Mouse (Mus musculus) embryonic fibroblast, embryonic 13.5 days (primary cell): Measurements from ENCODE around the gene Tbca. TPM values are rescaled to one million over a fixed set of nuclear protein-coding genes. Genes with fewer than 3 reads are reported as not detected.

ENCODE experiments used
- H3K27ac ChIP-seq: 2 replicates; pipeline ENCODE4 v1.5.1; 2012; ENCODE audit warnings: low read length, control low read depth, inconsistent platforms; ENCODE audit not compliant: insufficient read depth
- H3K4me1 ChIP-seq: 2 replicates; pipeline ENCODE4 v1.6.1; 2011; ENCODE audit warnings: low read length; ENCODE audit not compliant: control insufficient read depth, insufficient read depth
- H3K4me3 ChIP-seq: 2 replicates; pipeline ENCODE4 v1.5.1; 2011; ENCODE audit warnings: mild to moderate bottlenecking, control low read depth, low read length; ENCODE audit not compliant: insufficient read depth
- CTCF ChIP-seq: IDR thresholded peaks from 2 replicates; pipeline ENCODE4 v1.5.1; 2011; ENCODE audit warnings: mild to moderate bottlenecking, control low read depth, low read length, moderate library complexity, borderline replicate concordance; ENCODE audit not compliant: insufficient read depth
- POLR2A ChIP-seq: IDR thresholded peaks from 2 replicates; pipeline ENCODE4 v1.6.1; 2011; ENCODE audit warnings: low read depth, mild to moderate bottlenecking, control low read depth, low read length, moderate library complexity
- polyA plus RNA-seq: library from polyadenylated mRNA; stranded (reverse); fragments of >200 nt; gene quantifications from 2 replicates; pipeline ENCODE4 v1.2.4, GENCODE M21; 2011; ENCODE audit warnings: low read depth; ENCODE audit not compliant: missing spikeins, insufficient read length

Tbca gene
- polyA plus RNA-seq, 1 experiment: 236 TPM

DNA sequence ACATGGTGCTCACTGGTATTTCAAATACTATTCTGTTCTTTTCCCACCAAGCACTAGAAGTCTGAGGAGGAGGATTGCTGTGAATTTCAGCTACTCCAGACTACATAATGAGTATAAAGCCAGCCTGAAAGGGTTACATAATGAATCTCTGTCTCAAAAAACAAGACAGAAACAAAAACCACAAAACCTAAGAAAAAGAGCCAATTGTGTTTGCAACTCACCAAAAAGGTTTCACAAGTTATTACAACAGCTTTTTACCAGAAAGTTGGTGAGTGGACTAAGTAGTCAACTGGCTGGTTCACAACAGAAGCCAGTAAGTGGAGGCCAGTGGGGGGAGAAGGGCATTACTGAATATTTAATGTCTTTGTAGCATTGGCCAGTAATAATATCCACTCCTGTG is 19.9 kb downstream of the Tbca start:
- TF ChIP-seq POLR2A (no peak), CTCF (no peak)
- H3K4me1 ChIP-seq: no peaks in the 10 kb centered on the region; the same call in 1 of the 2 replicates
- no peak overlapping the region for H3K27ac ChIP-seq
- H3K4me3 ChIP-seq: no peak overlapping the region

DNA sequence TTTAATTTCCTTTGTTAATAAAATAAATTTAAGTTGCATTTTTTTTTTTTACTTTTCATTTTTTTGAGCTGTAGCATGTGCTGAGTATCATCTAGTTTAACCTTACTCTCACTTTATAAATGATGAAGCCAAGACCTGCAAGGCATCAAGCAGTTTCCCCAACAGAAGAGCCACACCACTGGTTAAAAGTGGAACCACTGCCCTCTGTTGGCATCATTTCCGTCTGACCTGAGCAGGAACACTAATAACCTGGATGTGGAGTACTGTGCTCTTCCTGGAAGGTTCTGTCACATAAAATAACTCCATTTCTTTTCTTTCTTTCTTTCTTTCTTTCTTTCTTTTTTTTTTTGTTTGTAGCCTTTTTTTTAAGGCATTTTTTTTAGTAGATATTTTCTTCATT is 21.0 kb downstream of the Tbca start:
- TF ChIP-seq POLR2A (no peak), CTCF (no peak)
- Histone ChIP-seq H3K27ac (no peak overlapping the region), H3K4me3 (no peak overlapping the region)

DNA sequence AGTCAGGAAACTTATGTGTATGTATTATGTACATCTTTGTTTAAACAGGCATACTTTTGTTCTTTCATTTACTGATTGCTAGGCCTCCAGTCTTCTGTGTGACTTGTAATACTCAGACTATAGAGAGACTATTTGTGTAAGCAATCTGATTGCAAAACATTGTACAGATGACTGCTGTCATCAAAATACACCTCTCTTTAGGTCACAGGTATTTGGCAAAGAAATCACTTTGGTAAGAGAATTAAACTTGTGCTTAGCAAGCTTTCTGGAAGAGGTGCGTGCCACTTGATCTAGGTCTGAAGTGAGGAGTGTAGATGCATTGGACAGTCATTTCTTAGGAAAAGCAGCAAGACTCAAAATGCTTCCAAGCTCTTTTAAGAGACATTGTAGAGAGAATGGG is 22.7 kb downstream of the Tbca start:
- no peak overlapping the region for H3K4me3 ChIP-seq
- TF ChIP-seq CTCF (no peak), POLR2A (no peak)
- H3K27ac ChIP-seq: no peak overlapping the region

More for the DNA sequence above, 21.0 kb downstream of the Tbca start:
- H3K4me1 ChIP-seq: no peaks in the 10 kb centered on the region; the same call in 1 of the 2 replicates

DNA sequence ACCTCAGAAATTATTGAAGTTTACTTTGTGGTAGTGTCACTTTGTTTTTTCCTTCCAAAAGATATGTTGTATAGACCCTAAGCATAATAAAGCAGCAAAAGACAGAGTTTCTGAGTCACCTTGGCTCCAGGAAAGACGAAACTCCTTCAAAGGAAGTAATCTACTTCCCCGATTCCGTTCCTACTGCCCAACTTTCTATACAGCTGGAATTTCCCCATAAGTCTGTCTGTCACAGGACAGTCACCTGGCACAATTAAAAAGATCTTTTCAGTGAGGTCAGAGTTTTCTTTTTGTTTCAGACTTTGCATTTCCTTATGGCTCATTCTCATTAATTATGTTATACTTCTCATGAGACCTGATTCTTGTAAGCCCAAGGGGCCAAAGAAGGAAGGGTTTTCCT is 25.1 kb downstream of the Tbca start:
- TF ChIP-seq POLR2A (no peak), CTCF (no peak)
- no peak overlapping the region for H3K27ac ChIP-seq
- no peak overlapping the region for H3K4me3 ChIP-seq
- no peaks in the 10 kb centered on the region; the same call in none of the 2 replicates for H3K4me1 ChIP-seq

More for the DNA sequence above, 22.7 kb downstream of the Tbca start:
- H3K4me1 ChIP-seq: no peaks in the 10 kb centered on the region; the same call in 1 of the 2 replicates

DNA sequence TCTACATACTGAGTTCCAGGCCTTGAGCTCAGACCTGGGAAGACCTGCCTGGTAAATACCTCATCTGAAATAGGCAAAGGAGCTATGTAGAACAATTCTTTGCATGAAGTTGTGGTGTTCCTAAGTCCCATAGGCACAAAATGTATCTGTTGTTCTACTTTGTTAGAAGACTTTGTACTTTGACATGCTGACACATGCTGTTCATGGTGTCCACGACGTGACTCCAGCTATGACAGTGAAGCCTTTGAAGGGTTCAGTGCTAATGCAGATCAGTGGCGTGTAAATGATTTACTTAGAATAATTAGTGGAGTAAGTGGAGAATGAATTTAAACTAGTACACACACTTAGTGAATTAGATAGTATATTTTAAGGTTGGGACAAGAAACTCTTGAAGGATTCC is 31.8 kb downstream of the Tbca start:
- no peak for TF ChIP-seq POLR2A
- TF ChIP-seq CTCF: no peak
- Histone ChIP-seq H3K27ac (no peak overlapping the region), H3K4me1 (no peaks in the 10 kb centered on the region; the same call in none of the 2 replicates)

DNA sequence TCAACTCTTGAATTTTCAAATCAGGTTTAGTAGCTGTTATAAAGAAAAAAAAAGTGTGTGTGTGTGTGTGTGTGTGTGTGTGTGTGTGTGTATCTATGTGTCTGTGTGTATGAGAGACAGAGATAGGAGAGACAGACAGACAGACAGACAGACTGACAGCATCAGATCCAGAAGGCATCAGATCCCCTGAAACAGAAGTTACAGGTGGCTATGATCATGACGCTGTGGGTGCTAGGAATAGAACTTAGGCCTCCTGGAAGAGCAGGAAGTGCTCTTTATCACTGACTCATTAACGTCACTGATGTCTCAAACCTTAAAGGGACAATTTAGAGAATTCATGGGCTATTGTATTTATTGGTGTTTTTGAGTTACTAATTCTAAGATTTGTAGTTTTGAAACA is 32.2 kb downstream of the Tbca start:
- Histone ChIP-seq H3K4me3 (no peak overlapping the region), H3K4me1 (no peaks in the 10 kb centered on the region; the same call in none of the 2 replicates), H3K27ac (no peak overlapping the region)
- TF ChIP-seq POLR2A: no peak
- TF ChIP-seq CTCF: no peak

More for the DNA sequence above, 31.8 kb downstream of the Tbca start:
- H3K4me3 ChIP-seq: no peak overlapping the region

DNA sequence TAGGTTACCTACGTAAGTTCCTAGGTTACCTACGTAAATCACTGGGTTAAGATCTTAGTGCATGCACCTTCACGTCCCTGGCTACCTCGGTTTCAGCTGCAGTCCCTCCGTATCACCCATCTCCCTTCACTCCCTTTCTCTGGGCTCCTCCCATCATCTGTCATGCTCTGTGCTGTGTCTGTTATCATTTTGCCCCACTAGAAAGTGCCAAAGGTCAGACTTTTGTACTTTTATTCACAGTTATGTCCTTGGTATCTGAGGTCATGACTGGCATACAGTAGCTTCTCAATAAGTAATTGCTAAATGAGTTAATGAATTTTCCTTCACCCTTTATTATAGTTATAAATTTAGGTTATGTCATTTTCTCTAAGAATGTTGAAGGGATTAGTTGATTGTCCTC is 37.7 kb downstream of the Tbca start:
- Histone ChIP-seq H3K4me3 (no peak overlapping the region), H3K4me1 (peaks cover 10% of the 10 kb centered on the region), H3K27ac (no peak overlapping the region)
- TF ChIP-seq POLR2A (no peak), CTCF (no peak)

DNA sequence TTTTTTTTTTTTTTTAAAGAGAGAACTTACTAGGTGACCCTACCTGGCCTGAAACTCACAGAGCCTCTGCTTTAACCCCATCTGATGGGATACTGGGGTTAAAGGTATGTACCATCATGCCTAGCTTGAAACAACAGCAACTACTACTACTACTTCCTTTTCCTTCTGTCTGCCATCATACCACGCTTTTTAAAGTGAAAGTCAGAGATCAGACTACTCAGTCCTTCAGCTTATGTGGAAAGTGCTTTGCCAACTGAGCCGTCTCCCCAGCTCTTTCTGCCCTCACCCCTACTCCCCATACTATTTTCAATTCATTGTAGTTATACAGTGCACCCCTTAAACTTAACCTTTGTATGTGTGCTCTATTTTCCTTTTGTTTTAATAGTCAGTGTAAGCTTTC is 38.3 kb downstream of the Tbca start:
- Histone ChIP-seq H3K27ac (no peak overlapping the region), H3K4me3 (no peak overlapping the region), H3K4me1 (peaks cover 10% of the 10 kb centered on the region)
- TF ChIP-seq CTCF: no peak
- TF ChIP-seq POLR2A: no peak

DNA sequence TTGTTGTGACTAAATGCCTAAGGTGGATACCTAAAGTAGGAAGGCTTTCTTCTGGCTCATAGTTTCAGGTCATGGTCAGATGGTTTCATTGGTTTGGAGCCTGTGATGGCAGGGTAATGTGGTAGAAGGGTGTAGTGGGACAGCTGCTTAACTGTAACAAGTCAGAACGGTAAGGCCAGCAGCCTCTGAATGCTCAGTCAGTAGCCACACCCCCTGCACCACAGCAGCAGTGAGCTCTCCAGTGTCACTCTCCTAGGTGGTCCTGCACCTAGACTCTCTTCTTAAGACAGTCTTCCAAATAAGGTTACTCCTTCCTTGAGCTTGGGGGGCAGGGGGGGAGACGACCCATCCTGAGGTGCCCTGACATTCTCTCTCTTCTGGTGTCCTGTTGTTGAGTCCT is 39.1 kb downstream of the Tbca start:
- Histone ChIP-seq H3K4me1 (peaks cover 10% of the 10 kb centered on the region), H3K27ac (no peak overlapping the region), H3K4me3 (no peak overlapping the region)
- no peak for TF ChIP-seq POLR2A

DNA sequence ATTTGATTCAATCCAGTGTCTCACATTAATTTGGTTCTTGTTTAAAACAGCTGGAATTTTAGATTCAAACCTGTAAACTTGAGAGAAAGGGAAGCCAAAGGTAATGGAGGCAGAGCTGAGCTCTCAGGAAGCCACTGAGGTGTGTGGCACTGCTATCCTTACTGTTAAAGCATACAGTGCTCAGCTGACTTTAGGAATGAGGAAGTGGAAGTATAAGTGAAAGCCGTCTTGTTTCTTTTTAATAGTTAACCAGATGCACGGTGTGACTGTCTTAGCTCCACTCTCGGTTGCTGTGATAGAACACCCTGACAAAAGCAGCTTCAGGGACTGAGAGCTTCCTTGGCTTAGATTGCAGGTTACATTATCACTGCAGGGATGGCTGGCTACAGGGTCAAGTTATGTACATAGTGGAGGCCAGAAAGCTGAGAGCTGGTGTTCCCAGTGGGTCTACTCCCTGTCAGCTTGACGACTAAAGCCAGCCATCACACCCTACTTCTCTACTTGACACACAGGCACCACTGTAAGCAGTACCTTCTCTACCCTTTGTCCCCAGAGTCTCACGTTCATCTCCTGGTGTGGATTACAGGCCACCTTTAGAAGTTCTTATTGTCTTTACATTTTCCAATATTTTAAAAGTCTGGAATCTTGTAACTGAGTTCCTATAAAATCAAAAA is 49.5 kb downstream of the Tbca start:
- Histone ChIP-seq H3K4me1 (no peaks in the 10 kb centered on the region), H3K27ac (no peak overlapping the region), H3K4me3 (no peak overlapping the region)
- TF ChIP-seq POLR2A (no peak), CTCF (no peak)
